Mouse (Mus musculus): ENCODE results near the gene Ctdspl.

Gene Ctdspl

DNA sequence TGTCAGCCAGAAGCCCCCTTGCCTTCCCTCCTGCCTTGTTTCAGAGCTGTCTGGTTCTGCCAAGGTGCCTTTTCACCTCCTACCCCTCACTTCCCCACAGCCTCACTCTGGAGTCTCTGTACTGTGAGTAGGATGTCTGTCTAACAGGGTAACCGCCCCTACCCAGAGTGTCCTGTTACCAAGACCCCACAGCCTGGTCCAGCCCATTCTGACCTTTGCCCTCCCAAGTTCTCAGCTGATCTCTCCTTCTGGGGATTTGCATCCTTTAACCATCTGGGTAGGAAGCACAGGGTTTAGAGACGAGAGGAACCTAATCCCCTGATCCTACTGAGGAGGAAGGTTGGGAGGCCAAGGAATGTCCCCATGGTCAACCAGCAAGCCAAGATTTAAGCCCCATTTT, 24.5 kb downstream of the Ctdspl start:
- no peak for DNase-seq

DNA sequence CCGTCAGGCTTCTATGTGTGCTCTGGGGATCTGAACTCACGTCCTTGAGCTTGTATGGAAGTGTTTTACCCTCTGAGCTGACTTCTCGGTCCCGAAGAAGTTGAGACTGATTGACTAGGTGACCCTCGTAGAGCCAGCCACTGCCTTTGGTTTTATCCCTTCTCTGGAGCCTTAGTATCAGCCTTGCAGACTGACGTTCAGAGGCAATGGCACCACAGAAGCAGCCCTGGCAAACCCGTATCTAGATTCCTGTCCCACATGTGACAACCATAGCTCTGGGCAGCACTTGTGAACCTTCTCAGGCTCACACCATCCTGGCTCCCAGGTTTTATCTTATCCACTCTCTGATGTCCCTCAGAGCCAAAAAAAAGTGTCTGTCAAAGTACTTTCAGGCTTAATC, 25.1 kb downstream of the Ctdspl start:
- DNase-seq: no peak

DNA sequence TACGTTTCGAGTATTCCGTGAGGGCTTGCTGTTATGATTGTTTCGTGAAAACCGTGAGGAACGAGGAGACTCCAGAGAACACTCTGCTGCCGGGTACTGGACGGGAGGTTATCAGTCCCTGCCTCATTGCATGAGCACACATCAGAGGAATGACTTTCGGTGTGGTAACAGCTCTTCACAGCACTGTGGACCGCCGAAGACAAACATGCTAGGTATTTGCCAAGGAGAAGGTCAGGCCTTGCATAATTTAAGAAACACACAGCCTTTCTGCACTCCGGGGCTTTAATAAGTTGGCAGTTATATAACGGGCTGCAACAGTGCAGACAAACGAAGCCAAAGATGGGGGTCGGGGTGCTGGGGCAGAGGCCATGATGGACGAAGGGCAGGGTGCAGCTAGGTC, 25.9 kb downstream of the Ctdspl start:
- DNase-seq: no peak

DNA sequence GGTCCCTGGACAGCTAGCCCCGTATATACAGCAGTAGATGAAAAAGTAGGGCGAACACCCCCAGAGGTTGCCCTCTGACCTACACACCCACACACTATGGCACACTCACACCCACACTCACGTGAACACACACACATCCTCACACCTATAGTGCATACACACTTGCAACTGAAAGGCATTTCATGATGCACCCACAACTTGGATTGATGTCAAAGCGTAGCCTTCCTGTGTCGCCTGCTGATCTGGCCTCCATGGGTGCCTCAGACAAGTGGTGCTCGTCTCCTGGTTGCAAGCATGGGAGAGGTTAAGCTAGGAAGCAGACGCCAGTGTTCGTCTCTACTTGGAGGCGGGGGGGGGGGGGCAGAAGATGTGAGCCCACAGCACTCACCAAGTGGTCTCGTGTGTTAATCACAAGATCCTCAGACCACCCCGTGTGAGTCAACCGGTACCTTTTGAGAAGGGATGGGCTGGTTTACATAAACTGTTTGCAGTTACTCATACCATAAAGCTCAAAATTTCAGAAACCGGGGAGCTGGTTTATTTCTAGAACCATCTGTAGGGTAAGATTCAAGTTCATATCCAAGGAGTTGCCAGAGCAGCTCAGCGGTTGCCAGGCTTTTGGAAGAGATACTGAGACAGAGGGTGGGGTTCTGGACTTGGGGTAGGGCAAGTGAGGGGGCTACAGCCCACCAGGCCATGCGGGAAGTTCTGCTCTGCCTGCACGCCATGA, 27.4 kb downstream of the Ctdspl start:
- no peak for DNase-seq

DNA sequence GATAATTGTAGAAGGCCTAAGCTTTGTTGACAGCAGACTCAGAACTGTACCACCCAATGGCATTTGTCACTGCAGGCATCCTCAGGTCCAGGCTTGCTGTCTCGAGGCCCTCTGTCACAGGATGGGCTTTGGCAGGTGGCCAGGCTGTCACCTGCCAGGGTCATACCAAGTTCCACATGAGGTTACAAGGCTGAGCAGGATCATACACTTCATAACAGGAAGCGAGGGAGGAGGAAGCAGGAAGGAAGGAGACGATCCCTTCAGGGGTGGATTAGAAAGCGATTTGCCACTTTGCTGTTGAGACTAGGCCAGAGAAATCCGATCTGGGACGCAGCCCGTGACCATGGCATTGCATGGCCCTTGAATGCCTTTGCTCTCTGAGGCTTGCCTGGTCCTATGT, 32.5 kb downstream of the Ctdspl start:
- no peak for DNase-seq

DNA sequence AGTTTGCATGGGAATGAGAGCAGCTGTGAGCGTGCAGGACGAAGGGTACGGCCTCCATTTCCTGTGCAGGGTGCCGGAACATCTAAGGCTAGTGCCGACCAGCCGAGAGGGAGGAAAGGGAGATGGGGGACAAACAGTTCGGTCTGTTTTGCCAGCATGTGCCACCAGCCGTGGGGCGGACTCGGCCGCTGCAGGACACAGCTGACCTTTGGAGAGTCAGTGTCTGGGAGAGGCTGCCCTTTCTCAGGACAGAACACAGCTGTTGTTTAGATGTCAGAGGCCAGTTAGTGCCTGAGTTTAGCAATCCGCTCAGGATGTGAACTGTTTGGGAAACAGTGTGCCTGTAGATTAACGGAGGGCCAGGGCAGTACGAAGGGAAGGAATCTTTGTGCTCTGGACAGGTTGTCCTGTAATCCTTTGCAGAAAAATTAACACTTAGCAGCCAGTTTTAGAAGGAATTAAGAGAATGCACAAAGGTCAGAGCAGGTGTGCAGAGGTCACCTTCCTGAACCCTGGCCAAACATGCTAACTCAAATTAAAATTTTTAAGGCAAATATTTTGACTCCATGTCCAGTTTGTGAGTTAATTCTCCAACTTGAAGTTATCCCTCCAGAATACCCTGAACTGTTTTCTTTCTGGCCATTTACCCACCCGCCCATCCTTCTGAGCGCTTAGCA, 34.3 kb downstream of the Ctdspl start:
- no peak for DNase-seq

DNA sequence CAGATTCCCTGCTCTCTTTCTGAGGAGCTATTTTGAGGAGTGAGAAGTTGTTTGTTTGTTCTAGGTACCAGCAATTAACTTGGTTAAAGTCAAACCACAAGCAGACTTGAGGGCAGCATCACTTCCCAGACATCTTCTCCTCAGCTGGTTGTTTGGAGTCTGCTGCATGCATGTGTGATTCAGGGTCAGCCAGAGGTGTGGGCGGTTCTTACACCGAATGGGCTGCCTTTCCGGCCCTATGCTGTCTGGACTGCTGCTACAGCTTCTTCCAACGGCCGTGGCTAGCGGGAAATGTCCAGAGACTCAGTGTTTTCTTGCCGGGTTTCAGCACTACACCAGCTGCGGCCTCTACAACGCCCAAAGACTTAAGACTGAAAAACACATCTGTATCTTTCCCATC, 36.9 kb downstream of the Ctdspl start:
- no peak for DNase-seq

DNA sequence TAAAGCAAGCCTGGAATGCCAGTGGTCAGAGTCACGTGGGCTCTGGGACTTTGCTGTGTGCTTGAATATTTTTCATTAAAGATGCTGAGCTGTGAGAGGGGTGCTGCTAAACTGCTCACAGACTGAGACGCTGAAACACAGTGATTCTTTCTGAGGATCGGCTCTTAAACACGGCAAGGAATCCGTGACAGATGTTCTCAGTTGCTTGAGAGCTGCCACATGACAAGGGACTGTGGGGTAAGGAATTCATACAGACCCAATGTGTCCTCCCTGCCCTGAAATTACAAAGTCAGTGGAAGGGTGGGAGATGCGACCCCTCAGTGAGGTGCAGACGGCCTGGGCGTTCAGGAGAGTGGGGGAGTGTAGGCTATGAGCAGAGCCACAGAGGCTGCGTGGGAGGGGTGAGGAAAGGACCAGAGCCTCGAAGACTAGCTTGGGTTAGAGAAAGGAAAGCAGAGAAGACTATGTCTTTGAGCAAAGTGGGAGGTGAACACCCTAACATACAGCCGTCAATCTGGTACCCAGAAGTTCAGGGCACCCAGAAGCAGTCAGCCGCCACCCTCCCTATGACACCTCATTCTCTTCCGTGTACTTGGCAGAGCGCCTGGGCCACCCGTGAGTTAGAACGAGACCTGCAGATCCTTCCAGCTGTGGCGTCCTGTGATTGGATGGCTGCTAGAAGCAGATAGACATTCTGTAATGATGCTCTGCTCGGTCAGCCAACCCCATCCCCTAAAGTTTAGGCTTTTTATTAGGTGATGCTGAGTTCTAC, 38.2 kb downstream of the Ctdspl start:
- no peak for DNase-seq

DNA sequence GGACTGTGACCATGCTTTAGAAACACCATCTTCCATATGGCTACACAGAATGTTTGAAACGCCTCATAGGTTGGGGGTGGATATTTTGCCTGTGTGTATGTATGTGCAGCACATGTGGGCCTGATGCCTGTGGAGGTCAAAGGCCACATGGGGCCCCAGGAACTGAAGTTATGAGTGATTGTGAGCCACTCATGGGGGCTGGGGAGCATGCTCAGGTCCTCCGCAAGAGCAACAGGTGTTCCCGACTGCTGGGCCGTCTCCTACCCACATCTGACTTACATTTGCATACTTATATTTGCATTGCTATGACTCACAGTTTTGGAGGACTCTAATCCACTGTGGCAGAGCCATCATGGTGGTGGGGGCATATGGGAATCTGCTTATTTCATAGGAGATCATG, 43.6 kb downstream of the Ctdspl start:
- DNase-seq: no peak

DNA sequence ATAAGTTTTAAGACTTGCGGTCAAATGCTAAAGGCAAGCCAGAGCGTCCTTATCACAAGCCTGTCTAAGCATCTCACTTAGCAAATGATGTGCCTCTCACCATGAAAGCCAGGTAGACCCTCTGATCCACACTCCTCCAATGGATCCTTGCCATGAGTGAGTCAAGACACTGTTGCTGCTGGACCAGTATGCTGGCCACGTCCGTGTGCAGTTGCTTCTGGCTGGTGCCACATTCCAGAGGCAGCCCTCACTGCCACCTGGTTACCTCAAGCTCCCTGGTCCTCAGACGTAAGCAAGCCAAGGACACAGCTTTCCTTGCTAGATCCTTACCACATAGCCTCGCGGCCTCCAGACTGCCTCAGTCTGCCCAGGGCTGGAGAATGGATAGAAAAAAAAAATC, 46.8 kb downstream of the Ctdspl start:
- no peak for DNase-seq

DNA sequence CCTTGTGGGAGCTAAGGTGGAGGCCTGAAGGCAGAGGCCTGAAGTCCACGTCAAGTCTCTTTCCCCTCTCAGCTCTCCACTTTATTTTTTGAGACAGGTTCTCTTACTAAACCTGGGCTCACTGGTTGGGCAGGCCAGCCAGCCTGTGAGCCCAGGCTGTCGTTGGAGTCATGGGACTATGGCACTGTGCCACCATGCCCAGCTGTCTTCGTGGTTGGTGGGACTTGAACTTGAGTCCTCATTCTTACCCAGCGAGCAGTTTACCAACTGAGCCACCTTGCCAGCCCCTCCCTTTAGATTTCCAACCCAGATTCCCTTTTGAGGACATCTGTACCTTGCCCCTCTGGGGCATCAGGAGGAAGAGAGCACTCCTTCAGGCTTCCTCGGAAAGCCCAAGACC, 47.3 kb downstream of the Ctdspl start:
- no peak for DNase-seq

DNA sequence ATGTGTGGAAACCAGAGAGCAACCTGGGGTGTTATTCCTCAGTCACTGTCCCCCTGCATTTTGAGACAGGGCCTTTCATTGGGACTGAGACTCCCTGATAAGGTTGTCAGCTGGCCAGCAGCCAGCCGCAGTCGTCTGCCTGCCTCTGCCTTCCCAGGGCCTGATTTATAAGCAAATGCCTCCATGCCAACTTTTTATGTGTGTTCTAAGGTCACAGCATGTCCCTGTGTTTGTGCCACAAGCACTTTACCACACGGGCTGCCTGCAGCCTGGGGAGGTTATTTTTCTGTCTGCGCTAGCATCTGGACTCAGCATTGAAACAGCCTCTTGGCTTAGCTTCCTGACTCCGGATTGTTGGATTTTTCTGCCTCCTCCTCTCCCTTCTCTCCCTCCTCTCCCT, 47.9 kb downstream of the Ctdspl start:
- DNase-seq: no peak

DNA sequence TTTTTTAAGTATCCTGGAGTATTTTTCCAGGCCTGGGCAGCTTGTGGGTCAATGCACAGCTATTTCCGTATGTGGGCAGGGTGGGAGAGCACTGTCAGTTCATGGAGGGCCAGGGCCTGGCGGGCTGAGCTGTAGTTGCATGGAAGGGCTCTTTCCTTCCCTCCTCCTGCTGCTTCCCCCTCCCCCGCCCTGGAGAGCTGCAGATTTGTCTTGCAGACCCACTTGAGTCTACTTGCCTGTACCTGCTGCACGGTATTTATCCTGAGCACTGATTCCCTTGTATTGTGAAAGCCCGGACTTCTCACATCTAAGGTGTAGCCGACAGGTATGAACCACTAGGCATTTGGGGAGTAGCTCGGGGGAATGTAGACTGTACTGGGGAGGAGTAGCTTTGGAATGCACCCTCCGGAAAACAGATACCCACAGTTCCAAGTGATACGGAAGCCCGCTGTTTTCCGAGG, 49.0 kb downstream of the Ctdspl start:
- no peak for DNase-seq

DNA sequence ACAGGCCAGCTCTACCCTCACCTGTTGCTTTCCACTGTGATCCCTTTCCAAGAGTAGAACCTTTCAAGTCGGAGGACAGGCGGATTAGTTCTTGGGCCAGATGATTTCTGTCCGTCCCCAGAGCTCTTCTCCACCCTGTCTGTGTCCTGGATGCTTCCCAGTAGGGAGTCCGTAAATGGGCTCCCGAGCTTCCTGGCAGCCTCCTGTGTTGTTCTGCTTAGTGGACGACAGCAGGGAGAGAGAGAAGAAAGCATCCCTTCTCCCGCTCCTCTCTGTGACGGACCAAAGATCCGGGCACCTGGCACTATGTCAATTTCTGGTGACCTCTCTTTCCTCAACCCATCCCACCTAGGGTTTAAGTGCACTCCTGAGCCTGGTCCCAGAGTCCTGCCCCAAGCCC, 49.5 kb downstream of the Ctdspl start:
- peak; percentile 11 for DNase-seq

DNA sequence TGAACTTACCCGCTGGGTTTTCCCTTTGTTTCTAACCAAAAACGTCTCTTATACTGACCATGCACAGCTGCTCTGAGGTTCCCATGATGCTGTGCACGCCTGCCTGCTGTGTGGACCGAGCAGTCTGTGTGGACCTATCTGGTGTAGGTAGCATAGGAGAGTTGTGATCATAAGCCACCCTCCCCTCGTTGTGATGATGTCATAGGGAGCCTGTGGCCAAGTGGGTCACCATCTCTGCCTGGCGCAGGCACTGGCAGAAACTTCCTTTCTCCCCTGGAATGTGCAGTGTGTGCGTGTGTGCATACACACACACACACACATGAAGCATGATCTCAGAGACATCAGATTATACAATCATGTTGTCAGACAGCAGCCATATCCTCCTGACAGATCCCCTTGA, 50.3 kb downstream of the Ctdspl start:
- no peak for DNase-seq

DNA sequence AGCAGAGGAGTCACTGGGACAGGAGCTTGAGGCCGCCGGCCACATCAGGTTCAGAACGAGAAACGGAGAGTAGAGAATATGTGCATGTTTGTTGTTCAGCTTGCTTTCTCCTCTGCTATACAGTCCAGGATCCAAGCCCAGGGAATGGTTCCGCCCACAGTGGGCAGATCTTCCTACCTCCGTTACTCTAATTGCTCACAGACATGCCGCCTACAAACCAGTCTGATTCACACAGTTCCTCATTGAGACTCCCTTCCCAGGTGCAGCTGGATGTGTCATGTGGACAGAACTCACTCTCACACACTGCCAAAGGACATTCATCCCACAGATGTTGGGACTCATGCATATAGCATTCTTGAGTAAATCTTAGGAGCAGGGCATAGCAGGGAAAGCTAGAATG, 51.2 kb downstream of the Ctdspl start:
- DNase-seq: no peak

DNA sequence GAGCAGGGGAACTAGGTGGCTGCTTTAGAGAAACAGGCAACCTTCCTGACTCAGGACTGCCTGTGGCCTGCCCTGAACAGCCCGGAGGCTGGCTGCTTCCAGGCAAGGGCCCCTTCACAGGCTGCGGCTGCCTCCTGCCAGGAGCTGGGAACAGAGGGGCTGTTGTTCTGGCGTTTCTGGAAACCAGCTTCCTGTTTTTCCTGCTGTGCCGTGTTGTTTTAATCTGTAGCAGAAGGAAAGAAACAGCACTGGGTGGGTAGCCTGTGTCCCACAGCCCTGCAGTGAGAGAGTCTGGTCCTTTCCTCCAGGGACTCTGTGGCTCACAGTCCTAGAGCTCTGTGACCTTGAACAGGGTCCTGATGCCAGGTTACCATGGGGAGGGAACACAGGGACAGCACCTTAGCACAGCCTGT, 54.2 kb downstream of the Ctdspl start:
- peak; percentile 31 for DNase-seq

DNA sequence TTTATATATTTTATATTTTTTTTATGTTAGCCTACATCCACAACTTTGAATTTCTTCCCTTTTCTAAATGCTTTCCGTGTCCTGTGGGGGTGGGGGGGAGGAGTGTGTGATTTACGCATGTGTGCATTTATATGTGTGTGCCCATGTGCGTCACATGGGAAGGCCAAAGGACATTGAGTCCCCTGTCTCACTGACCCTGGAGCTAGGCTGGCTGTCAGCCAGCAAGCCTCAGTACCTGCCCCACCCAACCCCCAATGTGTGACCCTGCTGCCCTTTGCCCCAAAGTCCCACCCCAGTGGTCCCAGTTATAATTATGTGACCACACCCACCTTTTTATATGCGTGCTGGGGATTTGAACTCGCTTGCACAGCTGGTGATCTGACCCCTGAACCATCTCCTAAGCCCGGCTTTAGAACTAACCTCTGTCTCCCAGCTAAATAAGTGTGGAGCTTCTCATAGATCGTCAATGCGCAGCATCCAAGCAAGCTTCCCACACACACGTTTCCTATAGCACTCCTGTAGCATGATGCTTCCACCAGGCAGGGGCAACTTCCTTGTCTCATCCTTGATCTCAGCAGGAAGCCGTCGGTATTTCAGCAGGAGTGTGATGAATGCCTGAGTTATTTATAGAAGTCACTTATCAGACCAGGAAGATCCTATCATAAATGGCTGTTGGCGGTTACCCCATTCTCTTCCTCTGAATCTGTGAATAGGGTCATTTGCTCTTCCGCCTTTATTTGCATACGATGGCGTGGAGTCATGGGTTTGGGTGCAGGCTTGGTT, 58.6 kb downstream of the Ctdspl start:
- DNase-seq: no peak

DNA sequence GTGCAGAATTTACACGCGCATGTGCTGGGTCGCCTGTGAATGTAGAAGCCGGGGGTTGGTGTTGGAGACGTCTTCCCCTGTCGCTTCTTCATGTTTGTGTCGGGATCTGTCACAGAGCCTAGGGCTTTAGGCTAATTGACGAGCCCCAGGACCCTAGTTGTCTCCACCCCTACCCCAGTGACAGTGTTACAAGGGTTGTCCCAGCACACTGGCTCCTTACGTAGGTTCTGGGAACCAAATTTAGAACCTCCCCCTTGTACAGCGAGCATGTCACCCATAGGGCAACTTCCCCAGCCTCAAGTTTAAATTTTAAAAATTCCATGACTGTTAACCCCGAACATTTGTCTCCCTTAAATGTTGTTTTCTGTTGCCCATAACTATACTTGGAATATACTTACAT, 60.0 kb downstream of the Ctdspl start:
- no peak for DNase-seq

DNA sequence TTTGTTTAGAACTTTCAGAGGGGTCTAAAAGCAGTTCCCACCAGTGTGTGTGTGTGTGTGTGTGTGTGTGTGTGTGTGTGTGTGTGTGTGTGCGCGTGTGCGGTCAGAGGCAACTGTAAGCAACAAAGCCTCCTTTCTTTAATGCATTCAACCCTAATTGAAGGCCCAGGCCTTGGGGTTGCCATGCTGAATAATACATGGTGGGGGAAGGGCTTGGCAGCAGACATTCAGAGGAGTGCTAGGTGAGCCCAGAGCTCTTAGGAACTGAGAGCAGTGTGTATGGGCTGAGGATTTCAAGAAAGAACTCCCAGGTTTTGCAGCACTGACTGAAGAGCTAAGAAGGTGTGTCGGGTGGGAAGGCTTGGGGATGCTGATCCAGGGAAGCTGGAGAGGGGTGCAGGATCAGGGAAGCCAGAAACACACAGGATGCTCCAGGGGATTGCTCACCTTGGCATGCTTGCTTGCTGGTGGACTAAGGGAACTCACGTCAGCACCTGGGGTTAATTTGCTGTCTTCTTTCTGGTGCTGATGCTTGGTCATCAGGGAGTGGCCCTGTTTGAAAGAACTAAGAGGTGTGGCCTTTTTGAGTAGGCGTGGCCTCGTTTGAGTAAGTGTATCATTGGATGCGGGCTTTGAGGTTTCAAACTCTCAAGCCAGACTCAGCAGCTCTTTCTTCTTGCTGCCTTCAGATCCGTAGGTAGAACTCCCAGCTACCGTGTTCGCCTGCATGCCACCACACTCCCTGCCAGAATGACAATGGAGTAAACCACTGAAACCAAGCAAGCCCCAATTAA, 62.7 kb downstream of the Ctdspl start:
- DNase-seq: no peak

DNA sequence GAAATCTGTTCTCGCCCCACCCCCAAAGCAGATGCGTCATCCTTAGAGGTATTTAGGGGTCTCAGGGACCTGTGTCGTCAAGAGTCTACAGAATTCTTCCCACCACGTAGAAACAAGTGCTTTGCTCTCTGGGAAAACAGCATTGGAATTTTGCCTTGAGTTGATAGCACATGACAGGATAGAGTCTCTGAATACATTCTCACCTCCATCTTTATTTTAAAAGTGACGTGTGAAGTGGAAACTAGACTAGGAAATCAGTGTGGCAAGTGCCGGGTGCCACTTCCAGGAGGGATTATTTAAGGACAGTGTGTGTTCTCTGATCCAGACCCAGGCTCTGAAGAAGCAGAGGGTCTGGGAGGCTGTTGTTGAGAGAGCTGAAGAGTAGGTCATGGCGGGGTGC, 64.2 kb downstream of the Ctdspl start:
- DNase-seq: no peak

All from cerebellum, adult 9-11 months (tissue).